Mouse (Mus musculus) mesoderm, embryonic 11.5 days (tissue): ENCODE data around the gene Trpv4.

Source experiments
- DNase-seq: peaks from one replicate; pipeline ENCODE4 v3.0.0-alpha.2; 2012; ENCODE audit warnings: low read depth, low spot score

Gene Trpv4

GRCm38 (mm10) chr5:114590043-114590913 is 67.9 kb downstream of the Trpv4 start:
- DNase-seq = no peak

GRCm38 (mm10) chr5:114589454-114589853 is 68.8 kb downstream of the Trpv4 start:
- no peak for DNase-seq

- no peak for DNase-seq
Measured at GRCm38 (mm10) chr5:114589026-114589425, 69.2 kb downstream of the Trpv4 start.

- no peak for DNase-seq
Measured at GRCm38 (mm10) chr5:114588416-114588815, 69.8 kb downstream of the Trpv4 start.

GRCm38 (mm10) chr5:114587908-114588307 is 70.3 kb downstream of the Trpv4 start:
- peak; percentile 86 for DNase-seq

GRCm38 (mm10) chr5:114585682-114586081 is 72.5 kb downstream of the Trpv4 start:
- no peak for DNase-seq

- no peak for DNase-seq
Measured at GRCm38 (mm10) chr5:114584293-114585104, 73.7 kb downstream of the Trpv4 start.

- no peak for DNase-seq
Measured at GRCm38 (mm10) chr5:114583490-114584175, 74.6 kb downstream of the Trpv4 start.

- no peak for DNase-seq
Measured at GRCm38 (mm10) chr5:114583046-114583445, 75.2 kb downstream of the Trpv4 start.

GRCm38 (mm10) chr5:114581486-114581885 is 76.7 kb downstream of the Trpv4 start:
- DNase-seq = no peak

- peak; percentile 60 for DNase-seq
Measured at GRCm38 (mm10) chr5:114579714-114580357, 78.4 kb downstream of the Trpv4 start.

- DNase-seq = no peak
Measured at GRCm38 (mm10) chr5:114578361-114578760, 79.9 kb downstream of the Trpv4 start.

GRCm38 (mm10) chr5:114575986-114576605 is 82.1 kb downstream of the Trpv4 start:
- DNase-seq = no peak

GRCm38 (mm10) chr5:114575530-114575929 is 82.7 kb downstream of the Trpv4 start:
- no peak for DNase-seq

GRCm38 (mm10) chr5:114575010-114575409 is 83.2 kb downstream of the Trpv4 start:
- no peak for DNase-seq

- DNase-seq = no peak
Measured at GRCm38 (mm10) chr5:114573920-114574628, 84.1 kb downstream of the Trpv4 start.

- DNase-seq = no peak
Measured at GRCm38 (mm10) chr5:114572997-114573396, 85.2 kb downstream of the Trpv4 start.
